Comparison of ENCODE assay signal across 8 mouse cellular contexts in genomic region chr15:83997550-83997949, GRCm38 (mm10).
DNase-seq lines count a peak whose midpoint lies in the region; ATAC-seq lines count a peak whose summit lies in the region.
"Had no signal": no experiment of that assay in that cellular context is flagged by ENCODE, and none has a peak within 500 bp of the region (broad histone marks: within the 10 kb centered on the region; RNA-seq: fewer than 3 reads in every experiment).

No protein-coding gene starts in this region.

- 0 out of 2 replicates have a peak, but pooled peaks cover 6% of the 10 kb centered on the region for H3K9me3 ChIP-seq in heart, embryonic 13.5 days

- no peak overlapping the region for H3K27ac ChIP-seq in heart, embryonic 13.5 days (replicated peaks)
- H3K27ac ChIP-seq: embryonic facial prominence, embryonic 13.5 days had no signal

- no peaks in the 10 kb centered on the region for H3K36me3 ChIP-seq in heart, embryonic 13.5 days
- H3K36me3 ChIP-seq: embryonic facial prominence, embryonic 13.5 days had no signal

- no peak for ATAC-seq in heart, embryonic 13.5 days (ENCODE audit: extremely low read depth, insufficient number of reproducible peaks, low FRiP score, low TSS enrichment)
- ATAC-seq in megakaryocyte progenitor cell, adult 5-6 weeks (replicated peaks; ENCODE audit: poor library complexity) = no peak

- H3K4me3 ChIP-seq in heart, embryonic 13.5 days = no peak overlapping the region

- peaks cover 5% of the 10 kb centered on the region; the same call in 1 of the 2 replicates for H3K4me1 ChIP-seq in heart, embryonic 13.5 days

- H3K27me3 ChIP-seq in heart, embryonic 13.5 days (replicated peaks) = peaks cover 65% of the 10 kb centered on the region

- no peak overlapping the region for H3K9ac ChIP-seq in heart, embryonic 13.5 days
- H3K9ac ChIP-seq: embryonic facial prominence, embryonic 13.5 days had no signal

- 0 out of 2 replicates have a peak overlapping the region, but pooled peaks have one; percentile 22 for H3K4me2 ChIP-seq in heart, embryonic 13.5 days

- peak; percentile 27 for DNase-seq in right cerebral cortex, postnatal 4 days
- DNase-seq in right cerebral cortex, adult 2 months (ENCODE audit: low spot score in 2 of 2) = no peak
- DNase-seq in lung, postnatal 10 days = peak; percentile 43
- no peak for DNase-seq in adipocyte (ENCODE audit: low spot score)
- DNase-seq in spleen, postnatal 36 days (ENCODE audit: low spot score in 2 of 2) = no peak

- WGBS in heart, embryonic 13.5 days = 5% methylated on average over 4 of the region's 4 CpGs

Comparison
In these comparisons a context has a peak if more than half of its experiments do, and no peak if none do; other contexts are left out.
1. DNase-seq: peak in right cerebral cortex, postnatal 4 days (single experiment) and lung, postnatal 10 days (single experiment); none in right cerebral cortex, adult 2 months (0 of 2), adipocyte (single experiment) and spleen, postnatal 36 days (0 of 2).